Mouse (Mus musculus) right cerebral cortex, postnatal 10 days (tissue): ENCODE data around the gene Dmbx1.

Source experiments
- DNase-seq, 2 experiments: peaks; one replicate each; pipeline ENCODE4 v3.0.0; 2021; ENCODE audit warnings: low spot score in 2 of 2

The Dmbx1 gene

DNA sequence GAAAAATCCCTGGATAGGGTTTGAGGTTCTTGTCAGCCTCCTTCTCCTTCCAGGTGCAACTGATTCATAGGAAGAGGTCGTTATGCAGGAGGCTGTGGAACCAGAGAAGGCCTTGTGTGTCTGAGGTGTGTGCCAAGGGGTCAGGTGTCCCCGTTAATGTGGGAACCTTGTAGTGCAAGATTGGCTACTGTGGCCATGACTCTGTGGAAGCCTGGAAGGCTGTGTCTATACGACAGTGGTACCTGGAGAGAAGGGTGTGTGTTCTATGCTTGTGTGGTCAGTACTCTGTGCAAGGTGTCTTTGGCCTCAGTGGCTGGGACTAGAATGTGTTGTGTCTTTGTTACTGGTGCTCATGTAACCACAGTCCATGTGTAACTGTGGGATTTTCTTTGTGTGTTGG is 955 bp upstream of the Dmbx1 start:
- no peak for DNase-seq

DNA sequence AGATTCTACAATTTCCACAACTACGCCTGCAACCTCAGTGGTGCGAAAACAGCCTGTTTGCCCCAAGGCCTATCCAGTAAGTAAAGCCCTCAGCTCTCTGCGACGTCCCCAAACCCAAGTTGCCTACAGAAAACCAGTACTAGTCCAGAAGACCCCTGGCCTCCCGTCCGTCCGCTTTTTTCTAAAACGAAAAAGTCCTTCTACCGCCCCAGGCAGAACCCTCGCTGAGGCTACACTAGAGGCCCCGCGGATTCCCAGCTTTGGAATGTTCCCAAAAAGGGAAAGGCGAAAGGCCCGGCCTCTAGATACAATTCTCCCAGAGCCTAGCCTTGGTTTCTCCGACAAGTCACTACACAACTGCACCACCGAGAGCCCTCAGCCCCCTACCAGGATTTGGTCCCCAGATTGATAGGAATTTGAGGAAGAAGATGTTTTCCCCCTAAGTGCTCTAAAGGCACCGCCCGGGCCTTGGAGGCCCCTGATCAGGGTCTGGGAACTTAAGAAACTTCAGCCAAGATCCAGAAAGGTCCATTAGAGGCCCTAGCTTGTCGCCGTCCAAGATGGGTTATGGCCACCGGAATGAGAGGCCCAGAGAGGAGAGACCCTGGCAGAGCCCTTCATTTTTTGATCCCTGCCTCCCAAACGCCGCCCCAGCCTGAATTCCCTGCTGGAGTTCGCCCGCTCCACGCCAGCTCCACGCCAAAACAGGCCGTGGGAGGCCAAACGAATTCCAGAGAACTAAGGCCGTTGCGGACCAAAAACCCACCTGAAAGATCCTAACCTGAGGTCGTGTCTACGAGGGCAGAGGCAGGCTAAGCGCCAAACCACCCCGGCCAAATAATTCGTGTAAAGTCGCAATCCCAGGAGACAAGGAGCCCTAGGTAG is 1.2 kb downstream of the Dmbx1 start:
- DNase-seq = peak in 1 of 2 experiments; percentile 36

DNA sequence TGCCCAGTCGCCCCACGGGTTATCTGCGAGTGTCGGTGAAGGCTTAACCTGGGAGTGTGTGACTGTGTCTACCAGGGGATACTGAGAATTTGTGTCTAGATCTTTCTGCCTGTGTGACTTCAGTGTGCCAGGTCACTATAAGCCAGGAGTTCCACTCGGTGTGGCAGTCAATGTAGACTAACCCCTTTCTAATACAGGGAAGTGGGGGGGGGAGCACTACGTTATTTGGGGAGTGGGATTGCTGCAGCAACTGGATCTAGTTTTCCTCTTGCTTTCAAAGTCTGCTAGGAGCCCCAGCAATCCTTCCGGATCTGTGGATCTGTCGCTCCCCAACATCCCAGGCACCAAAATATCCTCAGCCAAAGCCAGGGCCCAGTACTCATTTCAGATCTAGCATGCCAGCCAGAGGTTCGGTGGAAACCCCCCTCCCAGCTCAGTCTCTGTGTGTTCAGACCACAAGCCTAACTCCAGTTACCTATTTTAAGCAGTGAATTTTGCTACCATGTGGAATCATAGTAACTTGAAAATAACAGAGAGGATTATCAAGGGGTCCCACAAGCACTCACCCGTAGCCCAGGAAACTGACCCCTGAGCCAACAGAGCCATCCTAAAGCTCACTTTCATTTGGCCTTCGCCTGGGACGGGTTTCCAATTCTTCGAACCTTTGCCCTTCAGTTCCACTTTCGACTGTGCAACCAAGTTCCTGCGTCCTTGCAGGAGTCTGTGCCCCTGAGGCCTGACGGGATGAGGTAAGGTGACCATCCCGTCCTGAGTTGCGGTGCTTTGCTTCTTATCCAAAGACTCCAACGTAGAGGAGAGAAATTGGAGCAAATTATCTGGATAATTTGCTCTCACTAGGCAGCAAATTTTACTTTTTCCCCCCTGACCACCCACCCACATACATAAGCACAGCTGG is 2.4 kb downstream of the Dmbx1 start:
- DNase-seq = no peak

- DNase-seq = no peak
Measured at GRCm38 (mm10) chr4:115936646-115937045, 3.1 kb downstream of the Dmbx1 start.

DNA sequence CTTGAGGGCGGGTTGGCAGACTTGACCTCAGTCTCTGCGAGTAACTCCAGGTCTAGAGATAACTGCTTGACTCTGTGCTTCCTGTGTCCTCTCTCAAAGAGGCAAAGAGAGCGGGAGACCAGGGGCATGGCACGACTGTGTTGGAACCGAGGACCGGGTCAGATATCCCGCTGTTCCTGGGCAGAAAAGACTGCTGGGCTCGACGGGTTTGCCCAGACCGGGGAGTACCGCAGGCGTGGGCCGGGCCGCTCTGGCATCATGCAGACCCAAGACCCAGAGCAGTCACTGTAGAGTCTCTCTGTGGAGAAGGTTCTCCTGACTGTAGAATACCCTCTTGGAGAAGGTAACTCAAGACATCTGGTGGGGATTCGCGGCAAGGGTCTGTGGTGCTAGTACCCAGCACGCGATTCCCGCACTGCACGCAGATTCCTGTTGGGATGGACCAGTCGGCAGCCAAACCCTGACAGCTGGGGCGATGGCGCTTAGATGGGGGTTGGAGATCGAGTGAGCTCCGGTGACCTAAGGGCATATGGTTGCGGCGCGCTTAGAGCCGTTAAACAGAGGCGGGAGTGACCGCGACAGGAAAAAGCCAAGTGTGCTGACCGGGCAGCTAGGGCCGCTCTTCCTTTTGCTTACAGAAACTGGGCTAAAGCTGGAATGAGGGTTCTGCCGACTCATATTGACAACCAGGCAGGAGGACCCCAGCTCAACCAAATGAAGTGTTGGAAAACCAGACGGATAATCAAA is 3.7 kb downstream of the Dmbx1 start:
- DNase-seq = no peak

GRCm38 (mm10) chr4:115931556-115932088 is 8.1 kb downstream of the Dmbx1 start:
- no peak for DNase-seq

DNA sequence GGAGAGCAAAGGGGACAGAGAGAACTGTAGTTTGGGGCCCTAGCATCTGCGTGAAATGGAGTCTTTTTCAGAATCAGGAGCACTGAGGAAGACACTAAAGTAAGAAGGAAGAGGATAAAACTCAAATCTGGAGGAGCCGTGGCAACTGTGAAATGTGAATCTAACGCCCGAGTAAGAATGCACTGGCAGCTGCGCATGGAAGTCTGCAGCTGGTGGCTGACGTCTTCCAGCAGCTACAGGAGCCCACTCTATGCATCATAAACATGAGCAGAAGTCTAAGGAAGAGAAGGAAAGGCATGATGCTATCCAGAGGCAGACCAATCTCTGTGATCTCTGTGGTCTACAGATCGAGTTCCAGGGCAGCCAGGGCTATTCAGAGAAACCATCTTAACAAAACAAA is 12.1 kb downstream of the Dmbx1 start:
- no peak for DNase-seq

- no peak for DNase-seq
Measured at GRCm38 (mm10) chr4:115923262-115923880, 16.4 kb downstream of the Dmbx1 start.

- DNase-seq = no peak
Measured at GRCm38 (mm10) chr4:115922688-115923087, 17.0 kb downstream of the Dmbx1 start.

- no peak for DNase-seq
Measured at GRCm38 (mm10) chr4:115919911-115920310, 19.8 kb downstream of the Dmbx1 start.

DNA sequence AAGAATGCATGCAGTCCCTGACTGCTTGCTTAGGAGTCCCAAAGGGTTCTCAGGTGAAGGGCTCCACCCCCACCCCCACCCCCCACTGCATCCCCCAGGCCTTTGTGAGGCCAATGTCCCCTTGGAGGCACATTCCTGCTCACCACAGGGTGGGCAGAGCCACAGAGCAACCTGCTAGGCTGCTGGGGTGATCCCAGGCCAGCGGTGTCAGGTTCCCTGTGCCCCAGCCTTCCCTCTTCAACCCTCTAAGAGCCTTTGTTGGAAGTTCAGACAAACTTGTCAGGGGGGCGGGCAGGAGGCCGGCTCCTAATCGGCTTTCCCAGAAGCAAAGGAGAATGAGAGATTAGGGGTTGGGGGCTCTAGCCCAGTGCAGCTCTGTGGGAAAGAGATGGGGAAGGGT is 28.1 kb downstream of the Dmbx1 start:
- DNase-seq = no peak

DNA sequence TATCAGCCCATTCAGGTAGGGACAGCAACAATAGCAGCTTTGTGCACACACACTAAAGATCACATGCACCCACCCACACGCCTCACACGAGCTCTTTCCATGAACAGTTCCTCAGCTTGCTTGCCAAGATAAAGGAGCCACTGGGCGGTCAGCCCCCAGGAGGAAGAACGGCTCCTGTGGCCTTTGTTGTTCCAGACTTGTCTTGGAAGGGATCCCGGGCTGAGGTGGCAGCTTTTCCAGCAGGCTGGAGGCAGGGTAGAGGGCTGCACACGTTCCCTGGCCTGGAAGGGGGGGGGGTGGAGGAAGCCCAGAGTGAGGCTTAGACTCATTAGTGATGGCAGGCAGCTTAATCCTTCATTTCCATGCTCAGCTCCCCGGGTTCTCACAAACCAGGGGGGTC is 31.1 kb downstream of the Dmbx1 start:
- peak; percentile 52 to 63 for DNase-seq

GRCm38 (mm10) chr4:115907994-115908393 is 31.7 kb downstream of the Dmbx1 start:
- DNase-seq = no peak

DNA sequence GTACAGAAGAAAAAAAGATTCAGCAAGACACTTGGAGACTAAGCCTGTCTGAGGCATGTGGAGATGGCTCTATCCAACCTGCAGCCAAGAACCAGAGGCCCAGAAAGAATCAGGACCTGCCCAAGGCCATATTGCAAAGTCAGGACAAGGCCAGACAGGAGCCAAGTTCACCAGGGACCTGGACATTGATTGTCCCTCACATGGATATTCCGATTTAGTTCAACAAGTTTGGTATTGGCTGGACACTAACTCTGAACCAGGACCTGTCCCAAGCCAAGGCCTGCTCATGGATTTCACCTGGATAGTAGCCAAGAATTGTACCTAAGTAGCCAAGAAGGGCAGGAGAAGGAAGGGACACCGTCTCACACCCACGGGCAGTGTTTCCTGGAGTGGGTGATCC is 32.9 kb downstream of the Dmbx1 start:
- no peak for DNase-seq

GRCm38 (mm10) chr4:115905701-115906100 is 34.0 kb downstream of the Dmbx1 start:
- no peak for DNase-seq

DNA sequence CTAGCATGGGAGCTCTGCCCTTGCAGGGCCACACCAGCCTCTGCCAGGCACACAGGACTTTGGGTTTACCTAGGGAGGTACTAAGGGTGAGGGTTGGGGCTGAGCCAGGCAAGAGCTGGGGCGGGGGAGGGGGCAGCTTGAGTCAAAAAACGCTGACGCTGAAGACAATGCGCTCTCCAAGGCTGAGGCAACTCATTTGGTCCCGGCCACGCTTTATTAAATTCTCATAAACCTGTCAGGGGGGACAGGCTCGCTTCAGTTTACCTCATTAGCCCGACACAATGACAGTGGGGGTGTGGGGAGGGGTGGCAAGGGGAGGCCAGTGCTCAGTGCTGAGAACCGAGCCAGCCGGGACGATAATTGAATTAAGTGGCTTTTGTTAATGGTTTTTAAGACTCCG is 35.4 kb downstream of the Dmbx1 start:
- DNase-seq = no peak

DNA sequence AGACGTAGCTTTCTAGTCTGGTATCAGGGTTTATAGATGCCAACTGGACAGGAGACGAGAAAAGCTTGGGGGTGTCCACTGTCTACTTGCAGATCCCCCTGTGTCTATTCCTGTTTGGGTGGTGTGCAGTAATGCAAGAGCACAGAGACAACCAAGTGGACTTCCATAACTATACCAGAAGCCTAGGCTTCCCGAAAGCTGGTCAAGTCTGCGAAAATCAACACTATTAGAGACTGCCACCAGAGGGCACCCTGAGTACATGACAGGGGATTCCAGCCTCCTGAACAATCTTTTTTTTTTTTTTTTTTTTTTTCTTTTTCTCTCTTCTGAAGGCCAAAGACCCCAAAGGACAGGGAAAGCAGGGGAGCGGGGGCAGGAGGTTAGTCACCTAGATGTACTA is 36.9 kb downstream of the Dmbx1 start:
- DNase-seq = peak; percentile 76 to 91

GRCm38 (mm10) chr4:115897901-115898631 is 41.7 kb downstream of the Dmbx1 start:
- DNase-seq = no peak

- DNase-seq = no peak
Measured at GRCm38 (mm10) chr4:115894281-115894680, 45.4 kb downstream of the Dmbx1 start.

DNA sequence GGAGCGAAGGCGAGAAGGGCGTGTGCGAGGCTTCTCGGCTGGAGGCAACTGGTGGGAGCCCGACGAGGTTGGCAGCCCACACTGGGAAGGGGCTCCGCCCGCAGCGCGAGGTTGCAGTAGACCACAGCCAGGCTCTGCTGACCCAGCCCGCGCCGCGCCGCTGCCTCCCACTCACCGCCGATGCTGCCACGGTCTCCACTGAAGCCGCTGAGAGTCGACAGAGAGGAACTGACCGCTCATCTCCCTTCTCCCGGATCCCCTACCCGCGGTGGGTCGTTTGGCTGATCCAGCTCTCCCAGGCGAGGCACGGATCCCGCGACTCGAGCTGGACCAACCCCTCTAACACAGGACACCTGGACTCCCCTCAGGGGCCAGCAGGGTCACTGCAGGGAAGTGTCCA is 49.2 kb downstream of the Dmbx1 start, which contains the start of gene 6430628N08Rik:
Gene 6430628N08Rik (plus strand): TSS at position 113 of the 400 bp plus-strand sequence.
- no peak for DNase-seq
